Mouse (Mus musculus) liver, embryonic 11.5 days (tissue): Measurements from ENCODE around the gene Atp8a2. TPM values are rescaled to one million over a fixed set of nuclear protein-coding genes. Genes with fewer than 3 reads are reported as not detected.

ENCODE experiments used
- ATAC-seq: fragments of 200-750 bp; cut with Nextera tagmentation; replicated peaks from 2 replicates; pipeline ENCODE4 v1.8.0; 2017; ENCODE audit warnings: moderate number of reproducible peaks, mild to moderate bottlenecking, moderate TSS enrichment, moderate library complexity; ENCODE audit not compliant: low FRiP score
- DNase-seq: peaks from one replicate; pipeline ENCODE4 v3.0.0-alpha.2; 2017; ENCODE audit warnings: low spot score
- H3K27ac ChIP-seq: fragments of 300-500 bp; sonication (generic); 2 replicates; pipeline ENCODE4 v1.5.1; 2014; ENCODE audit warnings: mild to moderate bottlenecking, low read depth, low read length, control low read depth
- H3K27me3 ChIP-seq: fragments of 300-500 bp; sonication (generic); replicated peaks from 2 replicates; pipeline ENCODE4 v1.6.1; 2014; ENCODE audit warnings: low read length, mixed read lengths; ENCODE audit not compliant: control insufficient read depth, insufficient read depth
- H3K36me3 ChIP-seq: fragments of 300-500 bp; sonication (generic); 2 replicates; pipeline ENCODE4 v1.6.1; 2014; ENCODE audit warnings: mild to moderate bottlenecking, low read length, moderate library complexity, mixed read lengths; ENCODE audit not compliant: control insufficient read depth, insufficient read depth
- H3K4me1 ChIP-seq: fragments of 300-500 bp; sonication (generic); replicated peaks from 2 replicates; pipeline ENCODE4 v1.6.1; 2014; ENCODE audit warnings: low read length, mixed read lengths; ENCODE audit not compliant: control insufficient read depth, insufficient read depth
- H3K4me2 ChIP-seq: fragments of 300-500 bp; sonication (generic); 2 replicates; pipeline ENCODE4 v1.6.1; 2014; ENCODE audit warnings: mild to moderate bottlenecking, control low read depth, moderate library complexity
- H3K4me3 ChIP-seq: fragments of 300-500 bp; sonication (generic); 2 replicates; pipeline ENCODE4 v1.5.1; 2014; ENCODE audit warnings: low read depth, low read length, control low read depth
- H3K9ac ChIP-seq: fragments of 300-500 bp; sonication (generic); 2 replicates; pipeline ENCODE4 v1.6.1; 2014; ENCODE audit warnings: low read depth, low read length, control low read depth
- H3K9me3 ChIP-seq: fragments of 300-500 bp; sonication (generic); 2 replicates; pipeline ENCODE4 v1.6.1; 2016; ENCODE audit warnings: low read length, inconsistent platforms, mixed read lengths; ENCODE audit not compliant: control insufficient read depth
- WGBS: fragments of 180-500 bp; shearing (Covaris S2); extraction: QIAGEN DNeasy Blood & Tissue Kit; methylation state at CpG from one replicate; pipeline ENCODE4 v1.1.7; 2014; 5-methylcytosine and 5-hydroxymethylcytosine counted together
- polyA plus RNA-seq: library from polyadenylated mRNA; unstranded; fragments of >200 nt; fragmentation: Nextera tagmentation; extraction: Ambion mirVana; gene quantifications from 2 replicates; pipeline ENCODE4 v1.2.1, GENCODE M21; 2014

Atp8a2 gene
- 2.2 and 2.4 TPM in 2 replicates for polyA plus RNA-seq

DNA sequence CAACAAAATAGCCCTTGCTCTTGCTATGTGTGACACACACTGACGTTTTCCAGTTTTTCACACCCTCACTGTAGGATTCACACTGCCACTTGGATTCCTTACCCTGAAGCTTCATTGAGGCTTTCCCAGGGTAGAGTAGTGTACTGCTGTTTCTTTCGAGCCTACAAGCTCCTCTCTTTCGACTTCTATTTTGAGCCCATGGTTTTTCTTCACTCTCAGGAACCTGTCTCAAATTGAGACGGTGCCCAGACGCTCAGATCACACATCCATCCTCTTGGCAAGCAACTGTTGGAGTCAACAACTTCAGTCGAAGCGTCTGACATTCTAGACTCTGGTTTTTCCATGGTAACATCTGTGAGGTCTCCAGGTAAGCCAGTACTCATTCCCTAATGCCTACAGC is at the start of gene Atp8a2:
Gene Atp8a2, minus strand, starts transcription at position 296 of the 400 bp plus-strand sequence.
- H3K9me3 ChIP-seq: no peaks in the 10 kb centered on the region
- no peak within 1 kb of the TSS for H3K4me3 ChIP-seq
- no peak within 1 kb of the TSS for H3K9ac ChIP-seq
- no peaks in the 10 kb centered on the region for H3K27me3 ChIP-seq
- ATAC-seq: no peak
- H3K4me2 ChIP-seq: no peak within 1 kb of the TSS
- WGBS: 73% methylated on average over 7 of the region's 7 CpGs
- DNase-seq: no peak
- H3K4me1 ChIP-seq: no peaks in the 10 kb centered on the region
- H3K27ac ChIP-seq: no peak within 1 kb of the TSS
- no peaks in the 10 kb centered on the region for H3K36me3 ChIP-seq

DNA sequence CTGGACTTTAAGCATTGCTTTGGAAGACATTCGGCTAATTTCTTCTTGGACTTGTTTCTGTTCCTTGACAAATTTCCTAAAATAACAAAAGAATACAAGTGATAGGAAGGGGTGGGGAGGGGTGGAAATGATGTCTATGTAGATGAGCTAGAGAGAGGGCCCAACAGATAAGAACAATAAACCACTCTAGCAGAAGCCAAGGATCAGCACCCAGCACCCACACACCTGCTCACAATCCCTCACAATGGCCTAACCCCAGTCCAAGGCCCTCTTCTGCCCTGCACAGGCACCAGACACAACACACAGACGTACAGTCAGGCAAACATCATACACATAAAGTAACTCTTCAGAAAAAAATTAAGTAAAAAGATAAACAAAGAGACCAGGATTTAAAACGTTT is 41.6 kb upstream of the Atp8a2 start:
- Histone ChIP-seq H3K4me1 (no peaks in the 10 kb centered on the region), H3K27ac (no peak overlapping the region), H3K36me3 (peaks cover 29% of the 10 kb centered on the region), H3K9me3 (no peaks in the 10 kb centered on the region), H3K4me3 (no peak overlapping the region), H3K4me2 (no peak overlapping the region), H3K9ac (no peak overlapping the region), H3K27me3 (no peaks in the 10 kb centered on the region)
- DNase-seq: no peak
- no peak for ATAC-seq
- WGBS: 79% methylated on average over 3 of the region's 3 CpGs

DNA sequence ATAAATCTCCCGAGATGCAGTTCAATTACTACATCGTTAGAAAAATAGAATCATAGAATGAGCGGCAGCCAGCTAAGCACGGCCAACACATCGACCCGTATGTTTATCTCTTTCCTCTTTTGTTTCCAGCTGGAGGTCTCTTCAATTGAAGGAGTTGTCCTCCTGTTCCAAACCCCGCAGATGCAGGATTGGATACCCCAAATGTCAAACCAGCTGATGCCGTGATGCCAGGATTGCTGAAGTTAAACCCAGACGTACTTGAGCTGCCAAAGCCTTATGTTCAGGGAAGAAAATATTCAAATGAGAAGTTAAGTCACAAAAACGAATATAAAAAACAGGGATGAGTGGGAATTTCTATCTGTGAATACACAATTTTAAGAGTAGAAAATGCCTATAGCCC is 22.9 kb upstream of the Atp8a2 start:
- Histone ChIP-seq H3K4me3 (no peak overlapping the region), H3K27me3 (no peaks in the 10 kb centered on the region), H3K36me3 (peaks cover 5% of the 10 kb centered on the region), H3K4me2 (no peak overlapping the region), H3K9ac (no peak overlapping the region), H3K27ac (no peak overlapping the region), H3K4me1 (no peaks in the 10 kb centered on the region), H3K9me3 (no peaks in the 10 kb centered on the region)
- DNase-seq: no peak
- ATAC-seq: no peak
- 88% methylated on average over 10 of the region's 10 CpGs for WGBS

DNA sequence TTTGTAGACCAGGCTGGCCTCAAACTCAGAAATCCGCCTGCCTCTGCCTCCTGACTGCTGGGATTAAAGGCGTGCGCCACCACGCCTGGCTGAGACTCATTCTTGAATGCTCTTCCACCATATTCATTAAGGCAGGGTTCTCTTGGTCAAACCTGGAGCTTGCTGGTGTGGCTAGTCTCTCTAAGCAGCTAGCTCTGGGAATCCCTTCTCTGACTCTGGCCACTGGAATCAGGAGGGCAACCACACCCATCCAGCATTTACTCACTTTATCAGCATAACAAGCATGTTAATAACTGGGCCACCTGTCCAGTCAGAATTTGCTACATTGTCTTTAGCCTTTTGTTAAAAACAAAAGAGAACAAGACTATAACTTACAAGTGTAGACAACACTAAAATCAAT is 20.6 kb upstream of the Atp8a2 start:
- ATAC-seq (no peak), DNase-seq (no peak)
- Histone ChIP-seq H3K9me3 (no peaks in the 10 kb centered on the region), H3K27me3 (no peaks in the 10 kb centered on the region), H3K27ac (no peak overlapping the region), H3K9ac (no peak overlapping the region), H3K4me2 (no peak overlapping the region), H3K36me3 (peaks cover 5% of the 10 kb centered on the region), H3K4me3 (no peak overlapping the region), H3K4me1 (no peaks in the 10 kb centered on the region)
- WGBS: 96% methylated on average over 4 of the region's 4 CpGs

DNA sequence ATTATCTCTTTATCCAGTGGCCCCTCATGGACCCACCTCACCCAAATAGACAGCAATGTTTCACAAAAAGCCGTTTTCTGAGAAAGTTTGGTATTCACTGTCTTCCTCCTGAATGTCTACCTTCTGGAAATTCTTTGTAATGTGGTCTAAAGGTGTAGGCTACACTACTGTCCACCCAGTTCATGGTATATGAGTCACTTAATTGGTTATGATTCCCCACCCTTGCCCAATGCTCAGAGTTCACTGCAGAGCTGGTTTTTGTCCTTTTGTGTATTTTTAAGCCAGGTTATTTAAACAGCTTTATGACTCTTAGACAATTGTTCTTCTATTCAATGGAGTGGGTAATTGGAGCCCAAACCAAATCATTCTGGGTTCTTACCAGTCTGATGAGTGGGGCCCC is 19.1 kb upstream of the Atp8a2 start:
- DNase-seq (no peak), ATAC-seq (no peak)
- H3K36me3 ChIP-seq: peaks cover 5% of the 10 kb centered on the region
- H3K27ac ChIP-seq: no peak overlapping the region
- H3K4me1 ChIP-seq: no peaks in the 10 kb centered on the region
- no peak overlapping the region for H3K4me2 ChIP-seq
- H3K4me3 ChIP-seq: no peak overlapping the region
- no peak overlapping the region for H3K9ac ChIP-seq
- H3K27me3 ChIP-seq: no peaks in the 10 kb centered on the region
- H3K9me3 ChIP-seq: no peaks in the 10 kb centered on the region
- 84% methylated on average over 1 of the region's 1 CpGs for WGBS

DNA sequence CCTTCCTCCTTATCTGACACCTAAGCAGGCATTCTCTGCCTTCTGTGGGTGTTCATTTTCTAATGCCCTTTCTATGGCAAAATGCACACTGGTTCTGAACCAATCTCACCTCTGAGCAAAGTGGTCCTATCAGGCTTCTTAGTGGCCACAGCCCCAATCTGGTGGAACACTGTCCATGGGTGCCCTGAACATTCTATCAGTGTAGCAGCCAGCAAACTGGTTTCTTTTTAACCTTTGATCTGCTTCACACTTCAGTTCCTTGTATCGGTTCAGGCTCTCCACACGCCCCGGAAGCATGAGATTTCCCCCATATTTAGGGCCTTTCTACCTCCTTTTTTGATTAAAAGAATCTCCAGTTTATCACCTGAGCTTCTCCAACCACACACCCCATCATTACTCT is 18.0 kb upstream of the Atp8a2 start:
- Histone ChIP-seq H3K27me3 (no peaks in the 10 kb centered on the region), H3K9ac (no peak overlapping the region), H3K4me3 (no peak overlapping the region), H3K9me3 (no peaks in the 10 kb centered on the region), H3K4me1 (no peaks in the 10 kb centered on the region), H3K4me2 (no peak overlapping the region), H3K27ac (no peak overlapping the region), H3K36me3 (peaks cover 5% of the 10 kb centered on the region)
- ATAC-seq (no peak), DNase-seq (no peak)
- WGBS: 93% methylated on average over 3 of the region's 3 CpGs

DNA sequence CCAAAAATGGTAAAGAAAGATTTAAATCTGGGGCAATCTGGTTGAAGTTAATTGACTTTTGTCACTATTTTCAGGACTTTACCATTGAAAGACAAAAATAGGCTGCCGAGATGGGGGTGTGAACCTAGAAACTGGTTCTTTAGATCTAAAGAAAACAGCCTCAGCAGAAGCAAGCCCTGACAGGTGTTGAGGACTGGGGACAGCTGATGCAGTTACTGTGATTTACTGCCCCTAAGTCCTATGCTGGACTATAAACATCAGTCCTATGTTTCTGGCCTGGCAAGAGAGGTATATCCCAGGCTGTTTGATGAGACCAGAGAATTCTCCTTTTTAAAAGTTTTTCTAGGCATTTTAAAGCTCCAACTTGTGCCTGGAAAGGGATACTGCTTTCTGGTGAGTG is 17.1 kb upstream of the Atp8a2 start:
- Histone ChIP-seq H3K36me3 (peaks cover 2% of the 10 kb centered on the region; the same call in 1 of the 2 replicates), H3K4me3 (no peak overlapping the region), H3K4me2 (no peak overlapping the region), H3K4me1 (no peaks in the 10 kb centered on the region), H3K27me3 (no peaks in the 10 kb centered on the region), H3K27ac (no peak overlapping the region), H3K9ac (no peak overlapping the region), H3K9me3 (no peaks in the 10 kb centered on the region)
- ATAC-seq: no peak
- DNase-seq: no peak
- WGBS: 75% methylated on average over 1 of the region's 1 CpGs

DNA sequence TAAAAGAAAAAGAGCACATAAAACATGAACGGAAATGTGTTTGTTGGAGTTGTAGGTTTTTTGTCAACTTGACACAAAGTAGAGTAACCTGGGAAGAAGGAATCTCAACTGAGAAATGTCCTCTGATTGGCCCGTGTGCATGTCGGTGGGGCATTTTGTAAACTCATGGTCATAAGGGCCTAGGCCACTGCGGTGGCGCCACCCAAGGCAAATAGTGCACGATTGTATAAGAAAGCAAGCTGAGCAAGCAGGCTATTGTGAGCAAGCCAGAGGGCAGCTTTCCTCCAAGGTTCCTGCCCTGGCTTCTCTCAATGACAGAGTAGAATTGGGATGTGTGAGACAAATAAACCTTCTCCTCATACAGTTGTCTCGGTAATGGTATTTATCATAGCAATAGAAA is 12.2 kb upstream of the Atp8a2 start:
- no peak for DNase-seq
- Histone ChIP-seq H3K27me3 (no peaks in the 10 kb centered on the region), H3K27ac (no peak overlapping the region), H3K9ac (no peak overlapping the region), H3K4me3 (no peak overlapping the region), H3K9me3 (no peaks in the 10 kb centered on the region), H3K36me3 (no peaks in the 10 kb centered on the region), H3K4me2 (no peak overlapping the region), H3K4me1 (no peaks in the 10 kb centered on the region)
- WGBS: 86% methylated on average over 7 of the region's 7 CpGs
- no peak for ATAC-seq

DNA sequence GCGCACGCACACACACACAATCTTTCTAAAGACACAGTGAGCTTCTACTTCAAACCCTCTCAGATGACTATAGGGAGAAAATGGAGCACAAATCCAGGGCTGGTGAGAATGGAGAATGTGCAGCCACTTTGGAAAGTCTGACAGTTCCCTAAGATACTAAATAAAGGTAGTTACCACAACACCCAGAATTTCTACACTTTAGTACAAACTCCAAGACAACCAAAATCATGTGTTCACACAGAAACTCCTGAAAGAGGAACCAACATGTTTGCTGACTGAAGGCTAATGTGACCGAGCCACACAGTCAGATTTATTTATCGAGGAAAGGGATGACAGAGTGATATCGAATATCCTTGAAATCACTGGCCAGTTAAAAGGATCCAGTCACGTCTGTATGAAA is 8.0 kb upstream of the Atp8a2 start:
- Histone ChIP-seq H3K4me2 (no peak overlapping the region), H3K36me3 (no peaks in the 10 kb centered on the region), H3K27ac (no peak overlapping the region), H3K27me3 (no peaks in the 10 kb centered on the region), H3K9ac (no peak overlapping the region), H3K4me1 (no peaks in the 10 kb centered on the region), H3K9me3 (no peaks in the 10 kb centered on the region), H3K4me3 (no peak overlapping the region)
- 88% methylated on average over 6 of the region's 6 CpGs for WGBS
- no peak for DNase-seq
- ATAC-seq: no peak
